Mouse (Mus musculus): ENCODE data around the gene Tmem230.

DNA sequence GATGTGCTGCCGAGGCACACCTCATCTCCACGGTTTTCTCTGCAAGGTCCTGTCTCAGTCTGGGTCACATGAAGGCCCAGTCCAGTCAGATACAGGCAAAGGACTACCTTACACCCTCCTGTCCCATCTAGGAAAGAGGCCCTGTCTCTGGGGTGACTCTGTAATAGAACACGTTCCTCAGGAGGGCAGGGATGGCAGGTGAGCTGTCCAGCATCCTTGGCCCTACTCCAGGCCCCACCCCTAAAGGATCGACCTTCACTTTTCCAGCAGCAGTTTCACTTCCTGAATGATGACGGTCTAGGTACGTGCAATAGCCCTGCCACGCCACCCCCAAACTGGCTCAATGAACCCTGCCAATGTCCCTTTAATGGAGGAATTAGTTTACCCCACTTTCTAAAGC lies 11.6 kb downstream of the Tmem230 start:
- TF ChIP-seq CTCF (IDR thresholded peaks at IDR 0.05; ENCODE audit: insufficient read depth, low read length) (no peak), POLR2A (IDR thresholded peaks at IDR 0.05; ENCODE audit: borderline replicate concordance, extremely low read depth, low read depth, low read length) (no peak)

Measured in lung, adult 2 months (tissue).